Mouse (Mus musculus): ENCODE measurements around the gene Brsk2. TPM values are rescaled to one million over a fixed set of nuclear protein-coding genes. Genes with fewer than 3 reads are reported as not detected.
A peak's percentile ranks its signal among the peaks of the same experiment; 100 is the strongest.
"Not testable (repeated sequence)": the region's sequence is repeated elsewhere in the genome, so short reads cannot be mapped to it uniquely, and the experiment has no call there.

The Brsk2 gene
- 100 to 1,000 TPM; 170 to 190 TPM for total RNA-seq (2021)

DNA sequence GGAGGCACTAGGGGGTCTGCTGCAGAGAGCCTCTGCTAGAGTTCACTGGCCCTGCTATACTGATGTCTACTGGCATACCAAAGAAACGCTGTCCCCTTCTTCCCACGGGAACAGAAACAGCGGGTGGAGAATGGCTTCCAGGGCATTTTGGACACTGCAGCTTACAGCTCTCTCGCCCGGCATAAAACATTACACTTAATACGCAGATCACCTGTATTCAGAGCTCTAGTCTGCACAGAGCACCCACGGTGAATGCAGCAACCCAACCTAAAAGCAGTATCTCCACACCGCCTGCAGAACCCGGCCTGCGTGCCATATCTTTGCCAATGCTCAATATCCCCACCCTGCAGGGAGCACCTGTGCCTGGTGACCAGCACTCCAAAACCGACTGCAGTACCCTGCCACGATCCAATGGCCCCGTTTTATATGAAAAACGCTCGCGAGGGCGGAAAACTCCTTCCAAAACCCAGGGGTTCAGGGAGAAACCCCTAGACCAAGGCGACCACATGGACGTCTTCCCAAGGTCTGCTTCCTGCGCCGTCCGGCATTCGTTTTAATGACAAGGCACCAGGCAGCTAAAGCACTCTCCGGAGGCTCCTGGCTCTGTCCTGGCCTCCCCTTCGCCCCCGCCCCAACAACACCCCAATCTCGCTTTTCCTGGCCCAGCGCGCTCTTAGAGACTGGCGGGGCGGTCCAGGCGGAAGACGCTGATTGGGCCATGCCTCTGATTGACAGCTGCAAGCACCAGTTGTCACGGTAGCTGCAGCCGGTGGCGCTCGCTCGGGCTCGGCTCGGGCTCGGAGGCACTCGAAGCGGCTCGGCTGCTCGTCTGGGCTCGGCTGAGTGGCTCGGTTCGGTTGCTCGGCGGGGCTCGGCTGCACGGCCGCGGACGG is at the start of gene Brsk2:
Brsk2 (plus strand) TSS at position 846 of the 893 bp plus-strand sequence.
- peak; percentile 96 to 97 for DNase-seq (ENCODE audit: extremely low spot score in 1 of 2, low spot score in 1 of 2)

DNA sequence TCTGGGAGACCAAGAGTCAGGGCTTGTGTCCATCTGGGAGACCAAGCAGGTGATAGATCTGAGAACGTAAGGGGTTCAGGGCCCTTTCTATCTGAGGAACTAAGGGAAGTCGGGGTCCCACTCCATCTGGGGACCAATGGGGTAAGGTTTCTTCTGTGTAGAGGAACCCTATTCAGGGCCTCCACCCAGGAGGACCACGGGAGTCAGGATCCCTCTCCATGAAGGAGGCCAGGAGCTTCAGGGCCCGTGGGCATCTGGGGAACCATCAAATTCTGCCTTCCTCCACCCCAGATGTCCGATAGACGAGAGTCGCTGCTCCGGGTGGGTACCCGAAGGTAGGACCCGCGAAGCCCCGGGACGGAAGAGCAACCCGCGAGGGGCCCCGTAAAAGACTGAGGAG is 47.7 kb upstream of the Brsk2 start:
- peak in 1 of 2 experiments; percentile 11 for DNase-seq (ENCODE audit: extremely low spot score in 1 of 2, low spot score in 1 of 2)

DNA sequence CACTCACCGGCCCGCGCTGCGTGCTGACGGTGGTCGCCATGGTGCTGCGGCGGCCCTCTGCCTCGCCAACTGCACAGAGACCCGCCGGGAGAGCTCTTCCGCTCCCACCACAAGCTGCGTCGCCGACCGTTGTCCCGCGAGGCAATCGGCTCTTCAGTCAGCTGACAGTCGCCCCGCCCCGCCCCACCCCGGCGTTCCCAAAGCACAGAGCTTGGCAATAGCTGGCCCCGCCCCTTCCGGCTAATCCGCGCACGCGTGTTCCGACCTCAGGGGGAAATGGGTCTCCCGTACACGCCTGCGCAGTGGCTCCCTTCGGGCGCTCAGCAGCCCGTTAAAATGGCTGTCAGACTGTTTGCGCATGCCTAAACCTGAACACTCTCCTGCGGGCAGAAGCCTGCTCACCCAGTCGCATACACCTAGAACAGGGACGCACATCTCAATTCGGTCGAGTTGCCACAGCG is 47.3 kb upstream of the Brsk2 start:
- DNase-seq (ENCODE audit: extremely low spot score in 1 of 2, low spot score in 1 of 2), result peak; percentile 95 to 99

- DNase-seq (ENCODE audit: extremely low spot score in 1 of 2, low spot score in 1 of 2), result peak in 1 of 2 experiments; percentile 14
Measured at GRCm38 (mm10) chr7:141902791-141903190, 46.8 kb upstream of the Brsk2 start.

DNA sequence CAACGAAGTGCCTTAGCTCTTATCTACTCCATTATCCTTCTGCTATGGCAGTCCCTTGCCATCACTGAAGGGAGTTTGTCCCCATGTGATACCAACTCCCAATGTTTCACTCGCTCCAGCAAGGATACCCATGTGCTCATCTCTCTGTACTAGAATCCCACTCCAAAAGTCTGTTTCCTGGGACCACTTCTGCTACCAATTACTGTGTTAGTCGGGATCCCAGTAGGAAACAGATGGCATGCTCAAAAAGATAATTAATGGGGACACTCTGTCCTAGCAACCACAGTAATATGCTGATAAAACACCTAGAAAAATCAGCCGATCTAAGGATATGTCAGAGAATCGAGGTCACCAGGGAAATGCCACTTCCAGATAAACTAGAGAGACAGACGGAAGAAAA is 41.0 kb upstream of the Brsk2 start:
- no peak for DNase-seq (ENCODE audit: extremely low spot score in 1 of 2, low spot score in 1 of 2)

DNA sequence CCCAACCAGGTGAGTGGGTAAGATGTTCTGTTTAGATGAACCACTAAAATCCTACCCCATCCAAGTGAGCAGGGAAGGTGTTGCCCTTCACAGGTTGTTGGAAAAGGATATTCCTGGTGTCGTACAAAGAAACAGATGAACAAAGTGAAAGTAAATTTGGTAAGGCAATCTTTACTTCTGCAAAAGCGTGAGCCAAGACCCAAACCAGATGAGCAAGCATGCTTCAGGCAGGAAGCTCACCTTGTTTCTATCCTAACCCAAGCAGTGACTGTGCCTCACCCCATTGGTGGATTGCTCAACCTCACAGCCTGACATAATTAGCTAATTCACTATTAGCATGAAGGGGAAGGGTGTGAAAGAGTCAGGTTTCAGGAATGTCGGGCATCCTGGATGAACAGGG is 38.2 kb upstream of the Brsk2 start:
- no peak for DNase-seq (ENCODE audit: extremely low spot score in 1 of 2, low spot score in 1 of 2)

- DNase-seq (ENCODE audit: extremely low spot score in 1 of 2, low spot score in 1 of 2), result no peak
Measured at GRCm38 (mm10) chr7:141918407-141918806, 31.1 kb upstream of the Brsk2 start, which contains the start of gene Tollip. Tollip (minus strand) TSS chr7:141918507.

DNA sequence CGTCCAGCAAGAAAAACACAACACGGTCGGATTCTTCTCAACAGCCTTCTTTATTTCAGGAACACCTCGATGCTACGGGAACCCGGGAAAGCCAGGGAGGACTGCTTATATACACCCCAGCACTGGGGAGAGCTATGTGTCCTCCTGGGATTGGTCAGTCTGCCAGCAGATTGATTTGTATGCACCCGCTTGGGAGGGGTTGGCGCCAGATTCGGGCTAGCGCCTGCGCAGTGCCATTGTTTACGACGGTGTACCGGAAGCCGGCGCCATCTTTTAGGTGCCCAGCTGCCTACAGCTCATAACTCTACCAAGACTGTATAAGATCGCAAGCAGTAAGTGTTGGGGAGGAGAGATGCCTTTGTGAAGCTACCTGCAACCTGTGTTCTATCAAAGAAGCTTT is 25.4 kb upstream of the Brsk2 start:
- not testable (repeated sequence) for DNase-seq (ENCODE audit: extremely low spot score in 1 of 2, low spot score in 1 of 2)

- peak; percentile 75 to 95 for DNase-seq (ENCODE audit: extremely low spot score in 1 of 2, low spot score in 1 of 2)
Measured at GRCm38 (mm10) chr7:141924917-141925316, 24.6 kb upstream of the Brsk2 start.

- DNase-seq (ENCODE audit: extremely low spot score in 1 of 2, low spot score in 1 of 2), result peak in 1 of 2 experiments; percentile 14
Measured at GRCm38 (mm10) chr7:141928642-141929041, 20.9 kb upstream of the Brsk2 start.

DNA sequence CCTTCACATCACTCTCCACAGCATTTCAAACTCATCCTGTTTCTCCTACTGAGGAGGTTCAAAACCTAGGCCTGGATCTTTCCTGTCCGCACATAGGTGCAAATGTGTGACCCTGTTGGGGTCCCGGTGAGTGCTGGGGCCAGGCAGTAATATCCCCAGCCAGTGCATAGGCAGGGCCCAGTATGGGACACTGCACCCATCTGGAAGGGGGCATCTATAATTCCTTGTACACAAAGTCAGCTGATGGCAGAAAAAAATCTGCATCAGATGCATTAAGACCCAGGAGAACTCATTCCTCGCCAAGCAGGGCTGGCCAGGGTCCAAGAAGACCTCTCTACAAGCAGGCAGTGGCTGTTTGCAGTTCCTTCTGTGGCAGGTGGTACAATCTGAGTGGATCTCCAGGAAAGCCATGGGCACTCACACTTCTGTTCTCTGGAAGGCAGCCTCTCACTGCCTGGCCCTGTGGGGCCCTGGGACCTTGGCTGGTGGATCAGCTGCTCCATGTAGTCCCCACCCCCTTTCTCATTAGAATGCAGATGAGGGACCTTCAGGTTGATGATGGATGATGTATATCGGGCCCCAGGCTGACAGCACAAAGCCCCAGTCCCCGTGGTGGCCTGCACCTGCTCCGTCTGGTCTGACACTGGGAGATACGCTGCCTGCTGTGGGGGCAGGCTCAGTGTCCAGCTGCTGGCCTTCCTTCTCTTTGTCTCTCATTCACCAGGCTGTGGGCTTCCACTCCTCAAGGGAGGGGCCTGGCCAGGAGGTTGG is 15.2 kb upstream of the Brsk2 start:
- DNase-seq (ENCODE audit: extremely low spot score in 1 of 2, low spot score in 1 of 2), result no peak

- DNase-seq (ENCODE audit: extremely low spot score in 1 of 2, low spot score in 1 of 2), result no peak
Measured at GRCm38 (mm10) chr7:141934951-141935350, 14.6 kb upstream of the Brsk2 start.

DNA sequence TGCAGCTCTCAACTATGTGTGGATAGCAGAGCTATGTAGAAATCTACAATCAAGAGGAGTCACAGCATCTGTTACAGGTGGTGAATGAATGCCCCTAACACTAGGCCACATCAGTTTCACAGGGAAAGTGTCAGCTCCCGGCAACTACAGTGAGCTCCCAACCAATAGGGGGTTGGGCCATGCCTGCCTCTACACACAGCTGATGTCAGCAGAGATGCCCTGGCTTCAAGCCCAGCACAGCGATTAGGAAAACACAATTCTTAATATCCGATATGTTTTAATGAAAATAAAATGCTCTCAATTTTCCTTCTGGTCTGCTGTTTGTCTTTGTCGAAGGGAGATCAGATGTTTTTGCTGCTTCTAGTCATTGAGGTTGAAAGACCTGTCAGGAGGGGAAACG is 6.1 kb upstream of the Brsk2 start:
- DNase-seq (ENCODE audit: extremely low spot score in 1 of 2, low spot score in 1 of 2), result no peak

GRCm38 (mm10) chr7:141945927-141946326 is 3.6 kb upstream of the Brsk2 start:
- peak; percentile 49 to 58 for DNase-seq (ENCODE audit: extremely low spot score in 1 of 2, low spot score in 1 of 2)

DNA sequence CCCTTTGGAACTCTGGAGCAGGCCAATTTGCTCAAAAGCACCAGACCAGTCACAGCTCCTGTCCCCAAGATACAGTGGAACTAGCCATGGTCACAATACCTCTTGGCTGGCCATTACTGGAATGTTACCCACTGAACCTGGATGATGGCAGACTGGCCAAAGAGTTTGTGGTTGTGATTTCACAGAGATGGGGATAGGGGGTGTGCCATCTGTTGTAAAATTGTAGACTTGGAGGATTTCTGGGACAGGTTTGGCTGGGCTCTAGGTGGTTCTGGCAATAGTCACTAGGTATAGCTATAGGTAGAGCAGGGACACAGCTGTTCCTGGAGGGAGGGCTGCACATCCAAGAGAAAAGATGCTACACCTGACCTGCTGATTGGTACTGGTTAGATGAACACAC is 2.0 kb upstream of the Brsk2 start:
- no peak for DNase-seq (ENCODE audit: extremely low spot score in 1 of 2, low spot score in 1 of 2)

DNA sequence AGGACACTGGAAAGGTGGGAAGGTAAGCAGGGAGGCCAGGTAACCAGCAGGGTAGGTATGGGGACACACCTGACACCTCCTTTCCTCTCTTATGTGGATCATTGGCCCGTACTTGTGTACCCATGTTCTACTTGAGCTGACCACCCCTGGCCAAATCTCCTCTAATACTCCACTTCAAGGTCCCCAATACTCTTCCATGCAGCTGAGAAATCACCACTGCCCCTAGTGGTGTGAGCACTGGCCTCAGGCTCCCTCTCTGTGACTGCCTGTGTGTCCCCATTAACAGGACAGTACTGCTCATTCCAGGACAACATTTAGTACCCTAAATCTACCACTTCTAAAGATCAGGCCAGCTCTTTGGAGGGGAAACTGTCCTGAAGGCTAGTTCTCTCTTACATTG is 1.5 kb upstream of the Brsk2 start:
- DNase-seq (ENCODE audit: extremely low spot score in 1 of 2, low spot score in 1 of 2), result no peak

GRCm38 (mm10) chr7:141949799-141950103 is 200 bp downstream of the Brsk2 start:
- no peak for DNase-seq (ENCODE audit: extremely low spot score in 1 of 2, low spot score in 1 of 2)

DNA sequence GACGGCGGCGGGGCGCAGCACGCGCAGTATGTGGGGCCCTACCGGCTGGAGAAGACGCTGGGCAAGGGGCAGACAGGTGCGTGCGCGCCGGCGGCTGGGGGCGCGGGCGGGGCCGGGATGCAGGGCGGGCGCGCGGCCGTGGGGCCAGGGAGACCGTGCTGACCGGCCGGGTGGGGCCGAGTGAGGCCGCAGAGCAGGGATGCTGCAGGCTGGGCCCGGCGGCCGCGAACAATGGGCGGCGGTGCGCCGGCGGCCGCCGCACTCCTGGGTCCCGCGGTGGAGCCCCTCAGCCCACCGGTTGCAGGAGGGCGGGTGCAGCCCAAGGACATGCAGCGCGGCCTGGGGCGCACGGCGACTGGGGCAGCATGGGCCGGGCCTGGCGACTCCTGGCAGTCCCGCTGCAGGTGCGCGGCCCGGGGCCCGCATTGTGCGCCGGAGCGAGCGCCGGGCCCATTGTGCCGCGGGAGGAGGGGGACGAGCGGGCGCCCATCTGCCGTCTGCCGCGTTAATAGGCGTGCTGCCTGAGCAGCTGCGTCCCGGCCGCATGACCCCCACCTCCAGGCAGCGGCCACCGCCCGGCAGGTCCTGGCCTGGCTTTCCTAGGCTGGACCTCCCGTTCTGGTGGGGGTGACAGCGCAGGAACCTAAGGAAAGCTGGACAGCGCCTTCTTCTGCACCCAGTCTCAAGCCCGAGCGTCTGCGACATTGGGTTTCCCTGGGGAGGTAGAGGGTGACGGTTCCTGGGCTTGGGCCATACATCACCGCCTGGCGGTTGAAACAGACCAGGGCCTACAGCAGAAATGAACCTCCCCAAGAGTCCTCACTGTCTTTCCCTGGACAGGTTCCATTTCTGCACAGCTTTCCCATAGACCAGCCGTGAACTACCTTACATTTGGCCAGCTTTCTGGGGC is 808 bp downstream of the Brsk2 start:
- no peak for DNase-seq (ENCODE audit: extremely low spot score in 1 of 2, low spot score in 1 of 2)

DNA sequence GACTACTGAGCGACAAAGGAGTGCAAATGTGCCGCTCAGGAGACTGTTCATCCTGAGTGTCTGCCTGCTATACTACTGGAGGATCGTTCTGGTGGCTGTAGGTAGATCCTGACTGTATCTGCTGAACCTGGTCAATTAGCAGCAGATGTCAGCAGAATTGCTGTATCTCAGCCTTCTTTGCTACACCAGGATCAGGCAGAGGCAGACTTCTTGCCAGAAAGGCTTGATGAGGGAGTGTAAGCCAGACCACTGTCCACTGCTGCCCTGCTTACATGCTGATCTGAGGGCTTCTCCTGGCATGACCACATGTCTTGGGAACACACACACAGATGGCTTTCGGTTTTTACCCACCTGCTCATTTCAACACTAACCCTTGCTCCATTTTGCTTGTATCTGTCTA is 2.3 kb downstream of the Brsk2 start:
- DNase-seq (ENCODE audit: extremely low spot score in 1 of 2, low spot score in 1 of 2), result no peak

DNA sequence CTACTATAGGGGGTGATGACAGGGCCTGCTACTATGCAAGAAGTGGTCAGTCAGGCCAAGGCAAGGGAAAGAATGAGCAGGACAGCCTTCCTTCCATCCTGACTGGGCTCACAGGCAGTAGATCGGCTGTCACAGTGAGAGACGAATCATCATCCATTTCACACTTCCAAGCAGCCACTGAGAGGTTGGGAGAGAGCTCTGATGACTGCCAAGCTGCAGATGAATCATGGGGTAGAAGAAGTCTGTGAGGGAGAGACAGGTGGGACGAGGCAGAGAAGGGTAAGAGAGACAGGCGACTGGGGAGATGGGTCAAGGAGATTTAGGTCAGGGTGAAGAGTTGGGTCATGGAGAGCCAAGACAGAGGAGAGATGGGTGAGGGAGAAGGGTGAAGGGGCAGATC is 3.4 kb downstream of the Brsk2 start:
- DNase-seq (ENCODE audit: extremely low spot score in 1 of 2, low spot score in 1 of 2), result no peak
